Mouse (Mus musculus) hindbrain, embryonic 11.5 days (tissue): ENCODE measurements around the gene Carmil3. TPM values are rescaled to one million over a fixed set of nuclear protein-coding genes. Genes with fewer than 3 reads are reported as not detected.
A peak's percentile ranks its signal among the peaks of the same experiment; 100 is the strongest.

ENCODE experiments used
- ATAC-seq: fragments of 200-750 bp; cut with Nextera tagmentation; 2 replicates; pipeline ENCODE4 v1.8.0; 2017; ENCODE audit warnings: mild to moderate bottlenecking, moderate TSS enrichment, moderate library complexity; ENCODE audit not compliant: low FRiP score
- DNase-seq: peaks from one replicate; pipeline ENCODE4 v3.0.0-alpha.2; 2015; ENCODE audit warnings: low spot score
- H3K27ac ChIP-seq: fragments of 300-500 bp; sonication (generic); 2 replicates; pipeline ENCODE4 v1.5.1; 2014; ENCODE audit warnings: mild to moderate bottlenecking, low read depth, low read length
- H3K27me3 ChIP-seq: fragments of 300-500 bp; sonication (generic); 2 replicates; pipeline ENCODE4 v1.6.1; 2014; ENCODE audit warnings: mild to moderate bottlenecking, low read length, moderate library complexity, mixed read lengths; ENCODE audit not compliant: control insufficient read depth, insufficient read depth
- H3K36me3 ChIP-seq: fragments of 300-500 bp; sonication (generic); 2 replicates; pipeline ENCODE4 v1.6.1; 2014; ENCODE audit warnings: mild to moderate bottlenecking, low read length, moderate library complexity, mixed read lengths; ENCODE audit not compliant: control insufficient read depth, insufficient read depth
- H3K4me1 ChIP-seq: fragments of 300-500 bp; sonication (generic); replicated peaks from 2 replicates; pipeline ENCODE4 v1.6.1; 2014; ENCODE audit warnings: low read length, mixed read lengths; ENCODE audit not compliant: control insufficient read depth, insufficient read depth
- H3K4me2 ChIP-seq: fragments of 300-500 bp; sonication (generic); replicated peaks from 2 replicates; pipeline ENCODE4 v1.6.1; 2014; ENCODE audit warnings: mild to moderate bottlenecking, low read depth, low read length
- H3K4me3 ChIP-seq: fragments of 300-500 bp; sonication (generic); 2 replicates; pipeline ENCODE4 v1.5.1; 2014; ENCODE audit warnings: low read depth, low read length
- H3K9ac ChIP-seq: fragments of 300-500 bp; sonication (generic); 2 replicates; pipeline ENCODE4 v1.6.1; 2014; ENCODE audit warnings: low read depth, low read length
- H3K9me3 ChIP-seq: fragments of 300-500 bp; sonication (generic); 2 replicates; pipeline ENCODE4 v1.6.1; 2016; ENCODE audit warnings: low read length; ENCODE audit not compliant: control insufficient read depth
- WGBS: fragments of 180-500 bp; shearing (Covaris S2); extraction: QIAGEN DNeasy Blood & Tissue Kit; methylation state at CpG from one replicate; pipeline ENCODE4 v1.1.7; 2014; 5-methylcytosine and 5-hydroxymethylcytosine counted together
- polyA plus RNA-seq: library from polyadenylated mRNA; unstranded; fragments of >200 nt; fragmentation: Nextera tagmentation; extraction: Ambion mirVana; gene quantifications from 2 replicates; pipeline ENCODE4 v1.2.1, GENCODE M21; 2014

The Carmil3 gene
- polyA plus RNA-seq, 1 experiment from 2014 or later = 14.0 TPM

DNA sequence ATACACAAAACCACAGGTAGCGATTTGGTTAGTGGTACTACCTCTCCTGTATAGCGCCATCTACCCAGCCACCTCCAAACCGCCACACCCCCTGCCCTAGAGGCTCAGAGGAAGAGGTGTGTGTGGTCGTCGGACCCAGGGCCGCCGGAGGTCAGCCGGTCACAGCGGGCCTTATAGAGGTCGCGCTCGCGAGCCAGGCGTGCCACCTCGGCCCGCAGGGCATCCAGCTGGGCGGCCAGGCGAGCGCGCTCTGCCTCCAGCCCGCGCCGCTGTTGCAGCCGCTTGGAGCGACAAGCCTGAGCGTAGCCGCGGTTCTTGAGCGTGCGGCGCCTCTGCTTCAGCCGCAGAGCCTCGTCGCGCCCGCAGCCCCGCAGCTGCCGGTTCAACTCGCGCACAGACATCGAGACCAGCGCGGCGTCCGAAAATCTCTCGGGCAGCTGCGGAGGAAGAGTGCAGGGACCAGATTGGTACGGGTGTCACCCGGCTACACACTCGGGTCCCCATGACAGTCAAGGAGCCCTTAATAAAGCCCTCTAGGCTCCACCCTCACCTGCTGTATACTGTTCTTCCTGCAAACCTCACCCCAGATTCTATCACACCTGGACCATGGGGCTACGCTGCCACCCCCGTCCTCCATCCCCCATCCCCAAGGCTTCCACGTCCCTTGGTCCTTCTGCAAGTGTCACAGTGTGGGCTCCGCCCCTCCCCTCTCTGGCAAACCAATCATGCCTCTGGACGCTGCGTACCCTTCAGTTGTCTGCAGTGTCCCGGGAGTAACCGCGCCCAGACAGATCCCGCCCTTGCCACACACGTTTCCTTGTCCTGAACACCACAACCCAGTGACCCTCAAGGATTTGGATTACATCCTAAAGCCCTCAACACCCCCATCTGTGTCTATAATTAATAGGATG is 30.3 kb downstream of the Carmil3 start:
- WGBS = under 1% methylated on average over 61 of the region's 61 CpGs
- H3K9ac ChIP-seq = peak overlapping the region; percentile 57
- H3K4me3 ChIP-seq = peak overlapping the region; percentile 52
- no peaks in the 10 kb centered on the region for H3K36me3 ChIP-seq
- H3K4me1 ChIP-seq = no peaks in the 10 kb centered on the region
- DNase-seq = peak; percentile 65
- peak overlapping the region; percentile 93 for H3K4me2 ChIP-seq
- H3K27me3 ChIP-seq = peaks cover 11% of the 10 kb centered on the region; the same call in 1 of the 2 replicates
- no peaks in the 10 kb centered on the region for H3K9me3 ChIP-seq
- ATAC-seq = peak; percentile 71
- H3K27ac ChIP-seq = peak overlapping the region; percentile 61; the same call in 1 of the 2 replicates

DNA sequence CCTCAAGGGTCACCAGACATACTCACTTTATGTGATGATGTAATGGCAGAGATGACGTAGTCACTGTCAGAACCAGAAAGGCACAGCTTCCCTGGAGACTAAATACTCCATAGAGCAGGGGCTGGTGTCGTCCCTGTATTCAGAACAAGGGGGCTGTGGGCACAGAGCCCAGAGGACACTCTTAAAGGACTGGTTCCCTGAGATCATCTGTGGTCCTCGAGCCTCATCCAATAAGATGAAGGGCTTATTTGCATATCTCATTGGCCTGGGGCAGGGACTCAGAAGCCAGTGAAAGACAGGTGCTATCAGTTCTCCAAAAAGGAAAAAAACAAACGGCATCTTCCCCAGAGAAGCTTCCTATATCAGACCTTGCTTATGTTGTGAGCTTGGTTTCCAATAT is 33.6 kb downstream of the Carmil3 start:
- Histone ChIP-seq H3K27me3 (peaks cover 11% of the 10 kb centered on the region; the same call in 1 of the 2 replicates), H3K4me1 (no peaks in the 10 kb centered on the region), H3K27ac (no peak overlapping the region), H3K9ac (no peak overlapping the region), H3K4me3 (no peak overlapping the region), H3K4me2 (no peak overlapping the region), H3K36me3 (no peaks in the 10 kb centered on the region), H3K9me3 (no peaks in the 10 kb centered on the region)
- no peak for DNase-seq
- 62% methylated on average over 4 of the region's 4 CpGs for WGBS
- ATAC-seq = no peak

DNA sequence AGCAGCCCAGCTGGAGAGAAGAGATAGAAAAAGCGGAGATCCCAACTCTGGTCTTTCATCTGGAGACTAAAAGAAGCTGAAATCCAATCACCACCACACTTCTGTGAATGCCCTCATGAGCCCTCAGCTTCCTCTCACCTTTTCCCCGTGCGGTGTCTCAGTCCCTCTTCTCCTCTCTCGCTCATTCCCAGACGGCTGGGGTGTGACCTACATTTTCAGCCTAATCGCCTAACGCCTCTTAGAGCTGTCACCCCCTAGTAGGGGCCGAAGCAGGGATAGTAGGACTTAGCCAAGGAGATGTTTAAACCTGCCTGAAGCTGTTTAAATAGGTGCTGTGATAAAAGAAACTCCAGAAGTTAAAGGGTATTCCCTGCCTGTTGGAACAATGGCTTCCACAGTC is 34.3 kb downstream of the Carmil3 start, which contains the start of gene Nrl:
Gene Nrl (minus strand): TSS at position 197 of the 400 bp plus-strand sequence.
- no peak within 1 kb of the TSS for H3K9ac ChIP-seq
- no peaks in the 10 kb centered on the region for H3K9me3 ChIP-seq
- WGBS = 50% methylated on average over 8 of the region's 8 CpGs
- no peaks in the 10 kb centered on the region for H3K4me1 ChIP-seq
- H3K27me3 ChIP-seq = peaks cover 8% of the 10 kb centered on the region; the same call in 1 of the 2 replicates
- no peak within 1 kb of the TSS for H3K4me3 ChIP-seq
- no peak within 1 kb of the TSS for H3K4me2 ChIP-seq
- H3K27ac ChIP-seq = no peak within 1 kb of the TSS
- ATAC-seq (no peak), DNase-seq (no peak)
- no peaks in the 10 kb centered on the region for H3K36me3 ChIP-seq

DNA sequence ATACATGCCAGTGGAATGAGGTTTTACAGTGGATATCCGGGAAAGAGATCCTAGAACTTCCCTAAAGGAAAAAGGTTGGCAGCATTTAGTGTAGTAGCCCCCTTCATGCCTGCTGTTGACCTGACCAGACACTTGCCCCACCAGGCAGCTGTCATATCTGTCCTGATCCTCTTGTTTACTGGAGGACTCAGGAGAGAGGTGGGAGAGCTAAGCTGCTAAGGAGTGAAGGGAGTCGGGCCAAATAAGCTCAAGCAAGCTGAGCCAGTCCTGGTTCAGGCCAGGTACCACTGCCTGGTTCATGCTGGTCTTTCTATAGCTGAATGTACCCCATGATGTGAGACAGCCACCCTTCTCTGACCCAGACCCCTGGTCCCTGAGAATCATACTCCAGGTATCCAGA is 36.2 kb downstream of the Carmil3 start:
- ATAC-seq (no peak), DNase-seq (no peak)
- H3K36me3 ChIP-seq = no peaks in the 10 kb centered on the region
- H3K27me3 ChIP-seq = peaks cover 3% of the 10 kb centered on the region; the same call in 1 of the 2 replicates
- no peak overlapping the region for H3K4me3 ChIP-seq
- H3K4me1 ChIP-seq = no peaks in the 10 kb centered on the region
- H3K27ac ChIP-seq = no peak overlapping the region
- no peak overlapping the region for H3K4me2 ChIP-seq
- H3K9ac ChIP-seq = no peak overlapping the region
- 84% methylated on average over 2 of the region's 2 CpGs for WGBS
- no peaks in the 10 kb centered on the region for H3K9me3 ChIP-seq

DNA sequence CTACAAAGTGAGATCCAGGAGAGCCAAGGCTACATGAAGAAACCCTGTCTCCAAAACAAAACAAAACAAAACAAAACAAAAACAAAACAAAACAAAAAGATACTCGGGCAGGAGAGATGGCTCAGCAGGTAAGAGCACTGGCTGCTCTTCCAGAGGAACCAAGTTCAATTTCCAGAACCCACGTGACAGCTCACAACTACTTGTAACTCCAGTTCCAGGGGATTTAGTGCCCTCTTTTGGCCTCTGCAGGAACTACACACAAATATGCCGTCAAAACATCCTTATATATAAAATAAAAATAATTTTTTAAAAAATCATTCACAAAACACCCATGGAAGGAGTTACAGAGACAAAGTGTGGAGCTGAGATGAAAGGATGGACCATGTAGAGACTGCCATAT is 37.5 kb downstream of the Carmil3 start:
- Histone ChIP-seq H3K9ac (no peak overlapping the region), H3K9me3 (no peaks in the 10 kb centered on the region), H3K27ac (no peak overlapping the region), H3K4me2 (no peak overlapping the region), H3K4me3 (no peak overlapping the region), H3K4me1 (no peaks in the 10 kb centered on the region), H3K36me3 (no peaks in the 10 kb centered on the region), H3K27me3 (no peaks in the 10 kb centered on the region)
- DNase-seq = peak; percentile 48
- ATAC-seq = no peak
- 15% methylated on average over 3 of the region's 3 CpGs for WGBS

DNA sequence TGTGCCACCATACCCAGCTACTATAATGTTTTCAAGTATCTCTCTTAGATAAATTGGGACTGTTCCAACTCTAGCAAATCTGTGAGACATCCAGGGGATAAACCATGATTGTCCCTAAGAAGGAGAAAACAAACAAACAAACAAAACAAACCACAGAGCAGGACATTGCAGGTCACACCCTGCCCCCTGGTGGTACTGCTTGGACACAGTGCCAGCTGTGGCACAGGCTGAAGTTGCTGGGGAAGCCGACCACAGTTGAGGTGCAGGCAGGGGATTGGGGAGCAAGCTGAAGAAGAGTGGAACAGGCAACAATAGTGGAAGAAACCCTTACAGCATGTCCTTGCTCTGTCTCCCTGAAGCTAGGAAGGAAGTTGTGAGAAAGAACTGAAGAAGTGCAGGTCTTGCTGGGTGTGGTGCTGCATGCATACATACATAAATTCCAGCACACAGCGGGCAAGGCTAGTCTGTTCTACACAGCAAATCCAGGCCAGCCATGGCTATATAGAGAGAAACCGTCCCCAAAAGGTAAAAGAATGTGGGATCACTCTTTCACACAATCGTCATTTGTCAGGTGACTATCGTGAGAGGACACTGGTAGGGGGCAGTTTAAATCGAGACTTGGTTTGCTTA is 45.8 kb downstream of the Carmil3 start:
- Histone ChIP-seq H3K27ac (no peak overlapping the region), H3K9ac (no peak overlapping the region), H3K9me3 (no peaks in the 10 kb centered on the region), H3K36me3 (no peaks in the 10 kb centered on the region), H3K4me2 (no peak overlapping the region), H3K27me3 (no peaks in the 10 kb centered on the region), H3K4me3 (no peak overlapping the region), H3K4me1 (no peaks in the 10 kb centered on the region)
- WGBS = 56% methylated on average over 6 of the region's 6 CpGs
- no peak for ATAC-seq
- peak; percentile 60 for DNase-seq

DNA sequence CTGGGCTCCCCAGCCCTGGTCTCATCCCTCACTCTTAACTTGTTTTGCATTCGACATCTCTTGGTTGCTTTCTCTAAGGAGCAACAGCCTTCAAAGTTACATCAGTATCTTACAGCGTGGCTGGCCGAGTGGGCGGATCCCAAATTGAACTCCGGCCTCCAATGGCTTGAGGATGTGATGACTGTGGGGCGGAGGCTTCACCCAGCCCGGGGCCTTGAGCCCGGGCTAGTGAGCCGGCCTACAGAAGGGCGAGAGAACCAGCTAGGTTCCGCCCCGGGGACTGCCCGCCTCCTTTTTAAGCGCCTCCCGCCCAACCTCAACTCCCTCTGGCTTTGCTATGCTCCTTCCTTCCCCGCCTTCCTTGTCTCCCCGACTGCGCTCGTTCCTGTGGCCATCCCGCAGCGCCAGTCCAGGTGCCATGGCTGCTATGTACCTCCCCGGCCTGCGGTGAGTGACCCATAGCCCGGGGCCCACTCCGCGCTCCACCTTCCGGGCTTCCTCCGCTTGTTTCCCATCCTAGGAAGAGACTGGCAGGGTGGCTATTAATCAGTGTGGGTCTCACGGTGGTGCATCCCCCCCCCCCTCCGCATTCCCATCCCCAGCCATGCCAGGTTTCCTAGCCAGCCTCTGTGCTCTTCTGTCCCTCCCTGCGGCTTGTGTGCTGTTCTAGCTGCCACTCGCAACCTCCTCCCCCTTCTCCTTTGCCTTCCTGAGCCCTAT is 49.8 kb downstream of the Carmil3 start, which contains the start of gene Pck2:
Gene Pck2 (plus strand): TSS at position 200 of the 720 bp plus-strand sequence.
- H3K4me1 ChIP-seq = no peaks in the 10 kb centered on the region
- under 1% methylated on average over 31 of the region's 32 CpGs for WGBS
- H3K27me3 ChIP-seq = no peaks in the 10 kb centered on the region
- H3K27ac ChIP-seq = peak within 1 kb of the TSS; percentile 17; the same call in 1 of the 2 replicates
- no peaks in the 10 kb centered on the region for H3K9me3 ChIP-seq
- peak within 1 kb of the TSS; percentile 42 for H3K4me3 ChIP-seq
- peak within 1 kb of the TSS; percentile 52 for H3K9ac ChIP-seq
- DNase-seq (peak; percentile 76), ATAC-seq (peak; percentile 86)
- peak within 1 kb of the TSS; percentile 58 for H3K4me2 ChIP-seq
- H3K36me3 ChIP-seq = 0 out of 2 replicates have a peak, but pooled peaks cover 2% of the 10 kb centered on the region

DNA sequence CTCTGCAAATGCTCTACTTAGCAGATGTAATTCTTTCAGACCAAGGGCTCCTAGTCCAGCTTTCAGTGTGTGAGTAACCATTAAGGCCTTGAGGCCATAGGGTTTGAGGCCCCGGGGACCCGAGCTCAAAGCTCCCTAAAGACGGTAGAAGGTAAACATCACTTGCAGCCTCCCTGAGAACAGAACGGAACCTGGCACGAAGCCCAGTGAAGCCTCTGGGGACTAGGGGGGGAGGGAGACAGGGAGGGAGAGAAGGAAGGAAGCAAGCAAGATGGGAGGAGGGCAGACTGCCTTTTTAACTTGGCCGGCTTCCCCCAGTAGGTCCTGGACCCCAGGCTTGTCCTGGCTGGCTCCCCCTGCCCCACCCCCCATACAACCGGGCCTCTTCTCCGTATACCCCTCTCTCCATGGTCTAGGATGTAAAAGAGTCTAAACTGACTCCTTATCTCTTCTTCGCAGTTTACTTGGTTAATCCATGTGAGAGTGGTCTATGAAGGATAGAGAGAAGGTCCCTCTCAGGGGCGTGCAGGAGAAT is 50.4 kb downstream of the Carmil3 start:
- H3K4me1 ChIP-seq = no peaks in the 10 kb centered on the region
- peak; percentile 41; the same call in 1 of the 2 replicates for ATAC-seq
- peak overlapping the region; percentile 17; the same call in 1 of the 2 replicates for H3K27ac ChIP-seq
- H3K4me2 ChIP-seq = peak overlapping the region; percentile 58
- peak overlapping the region; percentile 52 for H3K9ac ChIP-seq
- H3K36me3 ChIP-seq = 0 out of 2 replicates have a peak, but pooled peaks cover 2% of the 10 kb centered on the region
- no peaks in the 10 kb centered on the region for H3K27me3 ChIP-seq
- peak overlapping the region; percentile 42 for H3K4me3 ChIP-seq
- peak; percentile 71 for DNase-seq
- 12% methylated on average over 9 of the region's 10 CpGs for WGBS
- H3K9me3 ChIP-seq = no peaks in the 10 kb centered on the region
